Mouse (Mus musculus) yolk sac, embryonic 10.5 days (tissue): Measurements from ENCODE around the gene Gm2030.
"Not testable (repeated sequence)": the region's sequence is repeated elsewhere in the genome, so short reads cannot be mapped to it uniquely, and the experiment has no call there.

Experiments used
- DNase-seq: peaks from one replicate; pipeline ENCODE4 v3.0.0-alpha.2; 2017; ENCODE audit warnings: low spot score

Gene Gm2030

GRCm38 (mm10) chrX:26309944-26310343 lies at the start of gene Gm2030:
Gene Gm2030 (minus strand): TSS chrX:26310044.
- not testable (repeated sequence) for DNase-seq
